Mouse (Mus musculus) central nervous system, embryonic 18 days (tissue): ENCODE results near the gene Fam173a. TPM values are rescaled to one million over a fixed set of nuclear protein-coding genes. Genes with fewer than 3 reads are reported as not detected.

Source experiments
- polyA plus RNA-seq: library from polyadenylated mRNA; depleted of rRNA; stranded (reverse); fragments of >200 nt; gene quantifications from 2 replicates; pipeline ENCODE4 v1.2.3, GENCODE M21; 2012; rRNA removed

Fam173a gene
- 106 and 118 TPM in 2 replicates for polyA plus RNA-seq

GRCm38 (mm10) chr17:25792615-25793014, at the start of gene Fam173a:
Gene Fam173a (minus strand): TSS chr17:25792901.

GRCm38 (mm10) chr17:25841117-25841880, 48.6 kb upstream of the Fam173a start, which contains the start of gene Gm20683:
Gene Gm20683 (minus strand): TSS chr17:25841763.

GRCm38 (mm10) chr17:25837076-25837410, 44.3 kb upstream of the Fam173a start, which contains the start of gene Rhbdl1:
Gene Rhbdl1 (minus strand): TSS chr17:25837295.

GRCm38 (mm10) chr17:25833291-25833663, 40.6 kb upstream of the Fam173a start, which contains the start of gene Stub1:
Gene Stub1 (minus strand): TSS chr17:25833404.

GRCm38 (mm10) chr17:25828712-25829557, 36.2 kb upstream of the Fam173a start, which contains the start of gene Jmjd8:
Gene Jmjd8 (plus strand): TSS chr17:25828867.

GRCm38 (mm10) chr17:25823452-25823851, 30.8 kb upstream of the Fam173a start, which contains the start of gene Wdr24:
Gene Wdr24 (plus strand): TSS chr17:25823627.

GRCm38 (mm10) chr17:25808789-25809605, 16.3 kb upstream of the Fam173a start, which contains the start of gene Fbxl16:
Gene Fbxl16 (plus strand): TSS chr17:25809085.

GRCm38 (mm10) chr17:25796951-25797369, 4.3 kb upstream of the Fam173a start, which contains the start of gene Metrn:
Gene Metrn (minus strand): TSS chr17:25797136.

GRCm38 (mm10) chr17:25795609-25796092, 3.0 kb upstream of the Fam173a start, which contains the start of gene AC134908.4:
Gene AC134908.4 (minus strand): TSS chr17:25795659.

GRCm38 (mm10) chr17:25786280-25786679, 6.4 kb downstream of the Fam173a start, which contains the start of gene Ccdc78:
Gene Ccdc78 (plus strand): TSS chr17:25786580.

GRCm38 (mm10) chr17:25785281-25785745, 7.4 kb downstream of the Fam173a start, which contains the start of gene Haghl:
Gene Haghl (minus strand): TSS chr17:25785673.

GRCm38 (mm10) chr17:25773549-25774120, 19.1 kb downstream of the Fam173a start, which contains the start of gene Narfl:
Gene Narfl (plus strand): TSS chr17:25773776.

GRCm38 (mm10) chr17:25754241-25754640, 38.5 kb downstream of the Fam173a start, which contains the start of gene Msln:
Gene Msln (minus strand): TSS chr17:25754378.

Other genes starting within 250 kb of the Fam173a start
- gene Sox8, start 222.2 kb downstream of the Fam173a start, polyA plus RNA-seq = 16.0 and 21.7 TPM in 2 replicates
- 9.8 and 11.4 TPM in 2 replicates for gene Lmf1, start 213.8 kb downstream of the Fam173a start, polyA plus RNA-seq
- 8.3 and 8.7 TPM in 2 replicates for gene Gng13, start 75.7 kb downstream of the Fam173a start, polyA plus RNA-seq
- gene Chtf18, start 65.5 kb downstream of the Fam173a start, polyA plus RNA-seq = 5.9 and 6.7 TPM in 2 replicates
- gene Rpusd1, start 65.2 kb downstream of the Fam173a start, polyA plus RNA-seq = 47.6 and 50.8 TPM in 2 replicates
- 0.15 and 0.17 TPM in 2 replicates for gene Mslnl, start 56.9 kb downstream of the Fam173a start, polyA plus RNA-seq
- gene Msln, start 38.5 kb downstream of the Fam173a start, polyA plus RNA-seq = 1.6 and 32.1 TPM in 2 replicates
- gene Narfl, start 19.1 kb downstream of the Fam173a start, polyA plus RNA-seq = 26.8 and 27.4 TPM in 2 replicates
- gene Haghl, start 7.2 kb downstream of the Fam173a start, polyA plus RNA-seq = 211 and 212 TPM in 2 replicates
- 0.12 and 0.13 TPM in 2 replicates for gene Ccdc78, start 6.3 kb downstream of the Fam173a start, polyA plus RNA-seq
- 0.33 and 0.57 TPM in 2 replicates for gene AC134908.4, start 2.8 kb upstream of the Fam173a start, polyA plus RNA-seq
- gene Metrn, start 4.2 kb upstream of the Fam173a start, polyA plus RNA-seq = 90.6 and 111 TPM in 2 replicates
- 79.5 and 95.0 TPM in 2 replicates for gene Fbxl16, start 16.2 kb upstream of the Fam173a start, polyA plus RNA-seq
- gene Wdr24, start 30.7 kb upstream of the Fam173a start, polyA plus RNA-seq = 42.3 and 44.7 TPM in 2 replicates
- 61.3 and 66.9 TPM in 2 replicates for gene Jmjd8, start 36.0 kb upstream of the Fam173a start, polyA plus RNA-seq
- 297 and 308 TPM in 2 replicates for gene Stub1, start 40.5 kb upstream of the Fam173a start, polyA plus RNA-seq
- 105 and 106 TPM in 2 replicates for gene Rhbdl1, start 44.4 kb upstream of the Fam173a start, polyA plus RNA-seq
- gene Gm20683, start 48.9 kb upstream of the Fam173a start, polyA plus RNA-seq = 37.0 and 39.2 TPM in 2 replicates
- 95.8 and 96.0 TPM in 2 replicates for gene Rhot2, start 52.0 kb upstream of the Fam173a start, polyA plus RNA-seq
- gene Wdr90, start 68.6 kb upstream of the Fam173a start, polyA plus RNA-seq = 46.9 and 49.8 TPM in 2 replicates
- 20.1 and 21.8 TPM in 2 replicates for gene Mcrip2, start 75.9 kb upstream of the Fam173a start, polyA plus RNA-seq
- 67.4 and 73.2 TPM in 2 replicates for gene Mettl26, start 82.2 kb upstream of the Fam173a start, polyA plus RNA-seq
- gene Wfikkn1, start 88.0 kb upstream of the Fam173a start, polyA plus RNA-seq = 0.39 and 0.40 TPM in 2 replicates
- 88.6 and 89.3 TPM in 2 replicates for gene Rab40c, start 126.8 kb upstream of the Fam173a start, polyA plus RNA-seq
- gene Pigq, start 152.0 kb upstream of the Fam173a start, polyA plus RNA-seq = 107 and 111 TPM in 2 replicates
- 0.29 and 0.44 TPM in 2 replicates for gene Nhlrc4, start 152.1 kb upstream of the Fam173a start, polyA plus RNA-seq
- gene A930017K11Rik, start 159.7 kb upstream of the Fam173a start, polyA plus RNA-seq = 0.62 and 1.1 TPM in 2 replicates
- 38.4 and 38.8 TPM in 2 replicates for gene Capn15, start 192.9 kb upstream of the Fam173a start, polyA plus RNA-seq